Comparison of ENCODE assay signal across 4 mouse cellular contexts in genomic region chr10:22357373-22357772, GRCm38 (mm10). TPM values are rescaled to one million over a fixed set of nuclear protein-coding genes. Genes with fewer than 3 reads are reported as not detected.
"Had no signal": no experiment of that assay in that cellular context is flagged by ENCODE, and none has a peak within 500 bp of the region (broad histone marks: within the 10 kb centered on the region; RNA-seq: fewer than 3 reads in every experiment).

No protein-coding gene starts in this region.

RNA-seq across cellular contexts. Expression of gene Raet1d, which starts 3.0 kb away (rescaled TPM):
- total RNA-seq: megakaryocyte progenitor cell, adult 5-6 weeks; megakaryocyte-erythroid progenitor cell, adult 5-6 weeks had no signal
- polyA plus RNA-seq: lung, adult 2 months; small intestine, adult 2 months had no signal
